Mouse (Mus musculus) cerebellum, adult 18-20 months (tissue): ENCODE measurements around the gene Arid4a.
"Not testable (repeated sequence)": the region's sequence is repeated elsewhere in the genome, so short reads cannot be mapped to it uniquely, and the experiment has no call there.

Experiments
- DNase-seq, 2 experiments: peaks; one replicate each; pipeline ENCODE4 v3.0.0; 2021

The Arid4a gene

GRCm38 (mm10) chr12:71016503-71017241, 882 bp downstream of the Arid4a start:
- DNase-seq, result peak; percentile 34 to 63

GRCm38 (mm10) chr12:71017242-71017571, 1.4 kb downstream of the Arid4a start:
- no peak for DNase-seq

DNA sequence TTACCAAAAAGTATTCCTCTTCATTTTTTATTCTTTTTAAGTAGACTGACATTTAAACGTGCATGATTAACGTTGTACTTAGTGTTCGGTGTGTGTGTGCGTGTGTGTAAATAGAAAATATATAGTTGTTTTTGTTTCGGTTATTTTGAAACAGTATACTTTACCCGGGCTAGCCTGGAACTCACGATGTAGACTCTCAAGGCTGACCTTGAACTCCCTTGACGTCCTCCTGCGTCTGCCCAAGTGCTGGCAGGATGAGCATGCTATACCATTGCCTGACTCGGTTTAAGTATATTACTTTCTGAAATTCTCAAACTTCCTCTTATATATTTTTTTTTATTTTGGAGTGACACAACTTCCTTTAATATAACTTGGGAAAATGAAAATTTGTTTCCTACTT, 2.0 kb downstream of the Arid4a start:
- no peak for DNase-seq

GRCm38 (mm10) chr12:71019211-71019610, 3.4 kb downstream of the Arid4a start:
- peak; percentile 17 to 23 for DNase-seq

GRCm38 (mm10) chr12:71024411-71024810, 8.6 kb downstream of the Arid4a start:
- no peak for DNase-seq

- DNase-seq, result not testable (repeated sequence)
These were observed 12.5 kb downstream of the Arid4a start for GRCm38 (mm10) chr12:71028265-71028664.

DNA sequence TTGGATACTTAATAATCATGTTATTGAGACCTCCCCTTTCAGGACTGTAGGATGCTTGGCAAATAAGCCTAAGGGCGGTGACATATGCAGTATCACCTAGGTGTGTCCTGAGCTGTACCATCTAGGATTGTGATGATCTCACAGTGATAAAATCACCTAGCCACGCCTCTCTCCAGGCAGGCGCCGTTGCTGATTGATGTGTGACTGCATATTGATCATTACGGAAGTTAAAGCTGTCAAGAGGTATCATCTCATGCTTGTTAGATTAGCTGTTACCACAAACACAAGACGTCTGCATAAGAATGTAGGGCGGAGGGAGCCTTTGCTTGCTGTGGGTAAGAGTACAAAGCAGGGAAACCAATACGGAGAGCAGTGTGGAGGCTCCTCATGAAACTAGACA, 14.5 kb downstream of the Arid4a start:
- no peak for DNase-seq

GRCm38 (mm10) chr12:71030722-71031121, 14.9 kb downstream of the Arid4a start:
- DNase-seq, result no peak

GRCm38 (mm10) chr12:71035826-71036225, 20.0 kb downstream of the Arid4a start:
- no peak for DNase-seq

- no peak for DNase-seq
These were observed 21.1 kb downstream of the Arid4a start for GRCm38 (mm10) chr12:71036729-71037404.

DNA sequence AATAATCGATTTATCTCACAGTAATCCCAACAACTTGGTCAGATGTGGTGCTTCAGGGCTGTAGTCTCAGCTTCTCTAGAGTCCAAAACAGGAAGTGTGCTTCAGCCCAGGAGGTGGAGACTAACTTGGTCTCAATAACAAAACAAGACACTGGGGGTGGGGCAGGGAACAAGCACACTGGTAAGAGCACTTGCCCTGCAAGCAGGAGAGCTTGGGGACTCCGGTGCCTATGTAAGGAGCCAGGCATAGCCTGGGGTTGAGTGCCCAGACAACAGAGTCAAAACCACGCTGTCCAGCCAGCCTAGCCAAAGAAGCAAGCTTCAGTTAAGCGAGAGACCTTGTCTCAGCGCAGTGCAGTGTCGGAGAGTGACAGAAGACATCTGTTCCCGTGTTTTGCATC, 24.7 kb downstream of the Arid4a start:
- DNase-seq, result no peak

- no peak for DNase-seq
These were observed 26.7 kb downstream of the Arid4a start for GRCm38 (mm10) chr12:71042451-71042850.

DNA sequence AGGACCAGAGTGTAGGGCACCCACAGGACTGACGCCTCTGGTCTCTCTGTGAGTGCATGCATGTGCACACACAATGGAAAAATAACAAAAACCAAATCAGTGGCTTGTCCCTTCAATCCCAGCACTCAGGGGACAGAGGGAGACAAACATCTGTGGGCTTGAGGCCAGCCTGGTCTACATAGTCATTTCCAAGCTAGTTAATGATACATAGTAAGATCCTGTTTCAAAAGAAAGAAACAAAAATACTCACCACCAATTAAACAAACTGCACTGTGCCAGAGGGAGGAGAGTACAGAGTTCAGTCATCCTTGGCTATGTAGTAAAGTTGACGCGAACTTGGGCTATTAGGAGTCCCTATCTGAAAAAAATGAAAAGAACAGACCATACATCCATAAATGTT, 27.8 kb downstream of the Arid4a start:
- DNase-seq, result no peak

DNA sequence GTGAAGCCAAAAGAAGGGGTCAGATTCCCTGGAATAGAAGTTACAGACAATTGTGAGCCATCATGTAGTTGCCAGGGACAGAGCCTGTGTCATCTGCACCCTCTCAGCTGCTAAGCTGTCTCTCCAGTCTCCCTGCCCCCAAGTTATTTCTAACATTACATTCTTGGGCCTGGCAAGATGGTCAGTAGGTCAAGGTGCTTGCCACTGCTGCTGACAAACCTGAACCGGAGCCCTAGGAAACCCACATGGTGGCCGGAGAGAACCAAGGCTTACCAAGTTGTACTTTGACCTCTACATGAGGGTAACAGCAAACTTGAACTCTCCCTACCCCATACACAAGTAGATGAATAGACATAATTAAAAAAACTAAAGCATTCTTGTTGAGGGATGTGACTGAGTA, 28.7 kb downstream of the Arid4a start:
- DNase-seq, result no peak

- no peak for DNase-seq
These were observed 30.7 kb downstream of the Arid4a start for GRCm38 (mm10) chr12:71046501-71046900.

- no peak for DNase-seq
These were observed 31.8 kb downstream of the Arid4a start for GRCm38 (mm10) chr12:71047473-71048078.

GRCm38 (mm10) chr12:71048117-71048516, 32.3 kb downstream of the Arid4a start:
- peak; percentile 95 to 97 for DNase-seq

GRCm38 (mm10) chr12:71048561-71048960, 32.8 kb downstream of the Arid4a start:
- no peak for DNase-seq

- peak; percentile 21 to 52 for DNase-seq
These were observed 33.9 kb downstream of the Arid4a start for GRCm38 (mm10) chr12:71049596-71050265.

GRCm38 (mm10) chr12:71051079-71051478, 35.3 kb downstream of the Arid4a start:
- peak; percentile 55 to 68 for DNase-seq

DNA sequence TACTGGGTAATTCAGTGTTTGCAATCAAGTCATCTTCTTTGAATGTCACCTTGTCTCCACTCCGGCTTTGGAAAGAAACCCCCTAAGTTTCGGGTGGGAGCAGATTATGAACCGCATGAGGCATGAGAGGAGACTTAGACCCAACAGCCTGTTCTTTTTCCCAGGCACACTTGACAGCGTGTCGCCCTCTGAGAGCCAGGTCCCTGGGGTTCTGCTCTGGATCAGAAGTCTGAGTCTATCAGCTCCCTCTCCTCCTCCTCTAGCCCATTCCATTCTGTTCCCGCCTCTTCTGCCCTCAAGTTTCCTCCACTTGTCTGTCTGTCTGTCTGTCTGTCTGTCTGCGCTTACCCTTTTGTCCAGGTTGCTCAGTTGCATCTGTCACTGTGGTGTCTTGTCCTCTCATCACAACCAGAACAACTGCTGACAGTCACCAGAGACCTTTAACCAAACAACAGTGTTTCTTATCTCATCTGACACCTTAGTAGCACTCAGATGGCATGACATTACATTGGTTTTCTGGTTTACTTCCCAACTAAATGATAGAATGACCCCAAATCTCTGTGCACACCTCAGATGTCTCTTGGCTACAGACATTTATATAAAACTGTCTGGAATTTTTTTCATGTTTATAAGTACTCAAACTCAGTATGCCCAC, 36.7 kb downstream of the Arid4a start:
- peak; percentile 42 to 45 for DNase-seq

GRCm38 (mm10) chr12:71053031-71053430, 37.2 kb downstream of the Arid4a start:
- peak; percentile 21 to 30 for DNase-seq

GRCm38 (mm10) chr12:71053486-71053885, 37.7 kb downstream of the Arid4a start:
- DNase-seq, result no peak
